Mouse (Mus musculus): Measurements from ENCODE around the gene Prkca. TPM values are rescaled to one million over a fixed set of nuclear protein-coding genes. Genes with fewer than 3 reads are reported as not detected.

Gene Prkca
- polyA plus RNA-seq, 1 experiment from 2014 or later: 4.5 TPM

DNA sequence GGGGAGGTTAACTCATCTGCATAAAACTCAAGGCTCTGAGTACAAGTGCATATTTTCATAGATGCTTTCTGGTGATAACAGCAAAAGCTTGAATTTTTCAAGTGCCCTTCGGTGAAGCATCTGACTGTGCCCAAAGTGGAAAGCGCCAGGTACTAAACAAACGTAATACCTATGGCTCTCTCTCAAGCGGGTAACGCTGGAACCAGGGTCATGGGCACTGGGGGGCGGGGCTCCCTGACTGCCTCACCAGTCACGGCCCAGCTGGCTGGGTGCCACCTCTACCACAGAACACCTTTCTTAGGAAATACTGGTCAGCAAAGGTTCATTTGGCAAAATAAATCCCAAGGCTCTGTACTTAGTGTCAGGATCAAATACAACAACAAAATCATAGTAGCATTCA lies 203.7 kb downstream of the Prkca start:
- H3K27me3 ChIP-seq (ENCODE audit: control insufficient read depth, insufficient read depth, low read length): no peaks in the 10 kb centered on the region
- 77% methylated on average over 7 of the region's 7 CpGs for WGBS
- no peak overlapping the region for H3K4me2 ChIP-seq
- DNase-seq (ENCODE audit: low spot score, missing footprints): no peak
- H3K4me3 ChIP-seq (ENCODE audit: low read depth, low read length): no peak overlapping the region
- no peak overlapping the region for H3K27ac ChIP-seq (ENCODE audit: low read depth, low read length)
- ATAC-seq (ENCODE audit: low FRiP score): no peak
- no peaks in the 10 kb centered on the region for H3K9me3 ChIP-seq (ENCODE audit: control insufficient read depth, low read length)
- H3K9ac ChIP-seq (ENCODE audit: low read length): no peak overlapping the region
- H3K36me3 ChIP-seq (ENCODE audit: control insufficient read depth, insufficient read depth, low read length): no peaks in the 10 kb centered on the region
- H3K4me1 ChIP-seq (ENCODE audit: control insufficient read depth, insufficient read depth, low read length): no peaks in the 10 kb centered on the region; the same call in 1 of the 2 replicates

GRCm38 (mm10) chr11:108136341-108136740 lies 207.4 kb downstream of the Prkca start:
- Histone ChIP-seq H3K36me3 (ENCODE audit: control insufficient read depth, insufficient read depth, low read length) (no peaks in the 10 kb centered on the region), H3K27me3 (ENCODE audit: control insufficient read depth, insufficient read depth, low read length) (no peaks in the 10 kb centered on the region), H3K27ac (ENCODE audit: low read depth, low read length) (no peak overlapping the region), H3K9ac (ENCODE audit: low read length) (no peak overlapping the region), H3K9me3 (ENCODE audit: control insufficient read depth, low read length) (no peaks in the 10 kb centered on the region), H3K4me2 (no peak overlapping the region), H3K4me3 (ENCODE audit: low read depth, low read length) (no peak overlapping the region), H3K4me1 (ENCODE audit: control insufficient read depth, insufficient read depth, low read length) (no peaks in the 10 kb centered on the region)
- 65% methylated on average over 3 of the region's 3 CpGs for WGBS
- ATAC-seq (ENCODE audit: low FRiP score): no peak
- DNase-seq (ENCODE audit: low spot score, missing footprints): no peak

- H3K9me3 ChIP-seq (ENCODE audit: control insufficient read depth, low read length): no peaks in the 10 kb centered on the region
- H3K4me1 ChIP-seq (ENCODE audit: control insufficient read depth, insufficient read depth, low read length): no peaks in the 10 kb centered on the region
- H3K9ac ChIP-seq (ENCODE audit: low read length): no peak overlapping the region
- no peak overlapping the region for H3K27ac ChIP-seq (ENCODE audit: low read depth, low read length)
- no peaks in the 10 kb centered on the region for H3K36me3 ChIP-seq (ENCODE audit: control insufficient read depth, insufficient read depth, low read length)
- DNase-seq (ENCODE audit: low spot score, missing footprints) (no peak), ATAC-seq (ENCODE audit: low FRiP score) (no peak)
- no peak overlapping the region for H3K4me2 ChIP-seq
- no peaks in the 10 kb centered on the region for H3K27me3 ChIP-seq (ENCODE audit: control insufficient read depth, insufficient read depth, low read length)
- no peak overlapping the region for H3K4me3 ChIP-seq (ENCODE audit: low read depth, low read length)
- 32% methylated on average over 4 of the region's 4 CpGs for WGBS
Measured at GRCm38 (mm10) chr11:108135407-108136159, 208.1 kb downstream of the Prkca start.

DNA sequence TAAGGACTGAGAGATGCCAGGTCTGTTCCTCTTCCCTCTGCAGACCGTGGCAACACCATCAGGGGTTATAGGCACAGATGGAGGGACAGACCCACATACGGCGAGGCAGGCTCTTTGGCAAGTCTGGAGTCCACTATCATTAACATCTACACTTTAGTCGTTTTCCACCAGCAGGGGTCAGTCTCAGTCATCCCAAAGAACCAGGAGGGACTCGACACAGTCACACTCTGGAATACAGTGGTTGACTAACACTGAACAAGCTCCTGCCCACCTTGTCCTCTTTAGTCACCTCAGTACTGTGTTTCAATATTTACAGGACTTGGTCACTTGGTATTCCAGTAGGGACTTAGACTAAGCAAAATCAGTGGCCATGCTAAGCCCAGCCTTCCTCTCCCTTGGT lies 215.1 kb downstream of the Prkca start:
- Histone ChIP-seq H3K27me3 (ENCODE audit: control insufficient read depth, insufficient read depth, low read length) (no peaks in the 10 kb centered on the region), H3K4me1 (ENCODE audit: control insufficient read depth, insufficient read depth, low read length) (peaks cover under 1% of the 10 kb centered on the region; the same call in 1 of the 2 replicates), H3K36me3 (ENCODE audit: control insufficient read depth, insufficient read depth, low read length) (no peaks in the 10 kb centered on the region), H3K4me3 (ENCODE audit: low read depth, low read length) (no peak overlapping the region), H3K9ac (ENCODE audit: low read length) (no peak overlapping the region), H3K9me3 (ENCODE audit: control insufficient read depth, low read length) (no peaks in the 10 kb centered on the region), H3K4me2 (no peak overlapping the region), H3K27ac (ENCODE audit: low read depth, low read length) (no peak overlapping the region)
- DNase-seq (ENCODE audit: low spot score, missing footprints) (peak; percentile 92), ATAC-seq (ENCODE audit: low FRiP score) (0 out of 2 replicates have a peak, but pooled peaks have one; percentile 55)
- 31% methylated on average over 5 of the region's 5 CpGs for WGBS

GRCm38 (mm10) chr11:108127908-108128307 lies 215.8 kb downstream of the Prkca start:
- no peak for DNase-seq (ENCODE audit: low spot score, missing footprints)
- Histone ChIP-seq H3K27me3 (ENCODE audit: control insufficient read depth, insufficient read depth, low read length) (no peaks in the 10 kb centered on the region), H3K4me2 (no peak overlapping the region), H3K4me3 (ENCODE audit: low read depth, low read length) (no peak overlapping the region), H3K9ac (ENCODE audit: low read length) (no peak overlapping the region), H3K9me3 (ENCODE audit: control insufficient read depth, low read length) (no peaks in the 10 kb centered on the region), H3K36me3 (ENCODE audit: control insufficient read depth, insufficient read depth, low read length) (no peaks in the 10 kb centered on the region), H3K27ac (ENCODE audit: low read depth, low read length) (no peak overlapping the region), H3K4me1 (ENCODE audit: control insufficient read depth, insufficient read depth, low read length) (peaks cover 4% of the 10 kb centered on the region; the same call in 1 of the 2 replicates)
- ATAC-seq (ENCODE audit: low FRiP score): no peak
- WGBS: 85% methylated on average over 5 of the region's 5 CpGs

DNA sequence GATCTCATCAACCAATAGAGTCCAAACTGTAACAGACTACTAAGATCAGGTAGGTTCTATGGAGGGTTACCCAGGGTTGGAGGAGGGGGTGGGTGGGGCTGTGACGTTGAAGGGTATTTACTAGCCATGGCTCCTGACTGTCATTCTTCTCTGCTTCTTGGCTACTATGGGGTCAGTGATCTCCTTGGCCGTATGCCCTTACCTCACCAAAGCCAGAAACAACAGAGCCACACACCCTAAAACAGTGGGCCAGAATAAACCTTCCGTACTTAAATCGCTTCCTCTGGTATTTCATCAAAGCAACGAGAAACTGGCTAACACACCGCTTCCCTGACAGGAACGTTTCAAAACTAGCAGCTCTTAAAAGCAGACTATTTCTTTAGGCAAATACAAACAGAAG lies 221.2 kb downstream of the Prkca start:
- DNase-seq (ENCODE audit: low spot score, missing footprints) (no peak), ATAC-seq (ENCODE audit: low FRiP score) (no peak)
- Histone ChIP-seq H3K27me3 (ENCODE audit: control insufficient read depth, insufficient read depth, low read length) (no peaks in the 10 kb centered on the region), H3K4me3 (ENCODE audit: low read depth, low read length) (no peak overlapping the region), H3K27ac (ENCODE audit: low read depth, low read length) (no peak overlapping the region), H3K4me2 (no peak overlapping the region), H3K9ac (ENCODE audit: low read length) (no peak overlapping the region), H3K4me1 (ENCODE audit: control insufficient read depth, insufficient read depth, low read length) (peaks cover 4% of the 10 kb centered on the region; the same call in 1 of the 2 replicates), H3K36me3 (ENCODE audit: control insufficient read depth, insufficient read depth, low read length) (no peaks in the 10 kb centered on the region), H3K9me3 (ENCODE audit: control insufficient read depth, low read length) (no peaks in the 10 kb centered on the region)
- 91% methylated on average over 7 of the region's 7 CpGs for WGBS

- Histone ChIP-seq H3K4me3 (ENCODE audit: low read depth, low read length) (no peak overlapping the region), H3K36me3 (ENCODE audit: control insufficient read depth, insufficient read depth, low read length) (no peaks in the 10 kb centered on the region), H3K4me1 (ENCODE audit: control insufficient read depth, insufficient read depth, low read length) (peaks cover 4% of the 10 kb centered on the region; the same call in 1 of the 2 replicates), H3K9me3 (ENCODE audit: control insufficient read depth, low read length) (no peaks in the 10 kb centered on the region), H3K27me3 (ENCODE audit: control insufficient read depth, insufficient read depth, low read length) (no peaks in the 10 kb centered on the region), H3K27ac (ENCODE audit: low read depth, low read length) (no peak overlapping the region), H3K4me2 (no peak overlapping the region), H3K9ac (ENCODE audit: low read length) (no peak overlapping the region)
- ATAC-seq (ENCODE audit: low FRiP score): no peak
- WGBS: 80% methylated on average over 5 of the region's 5 CpGs
- DNase-seq (ENCODE audit: low spot score, missing footprints): no peak
Measured at GRCm38 (mm10) chr11:108120708-108121107, 223.0 kb downstream of the Prkca start.

GRCm38 (mm10) chr11:108119785-108120184 lies 223.9 kb downstream of the Prkca start:
- H3K4me3 ChIP-seq (ENCODE audit: low read depth, low read length): no peak overlapping the region
- no peak overlapping the region for H3K27ac ChIP-seq (ENCODE audit: low read depth, low read length)
- H3K4me1 ChIP-seq (ENCODE audit: control insufficient read depth, insufficient read depth, low read length): peaks cover 4% of the 10 kb centered on the region; the same call in 1 of the 2 replicates
- no peak overlapping the region for H3K9ac ChIP-seq (ENCODE audit: low read length)
- DNase-seq (ENCODE audit: low spot score, missing footprints) (no peak), ATAC-seq (ENCODE audit: low FRiP score) (no peak)
- WGBS: 83% methylated on average over 3 of the region's 3 CpGs
- H3K9me3 ChIP-seq (ENCODE audit: control insufficient read depth, low read length): no peaks in the 10 kb centered on the region
- no peaks in the 10 kb centered on the region for H3K36me3 ChIP-seq (ENCODE audit: control insufficient read depth, insufficient read depth, low read length)
- no peak overlapping the region for H3K4me2 ChIP-seq
- H3K27me3 ChIP-seq (ENCODE audit: control insufficient read depth, insufficient read depth, low read length): no peaks in the 10 kb centered on the region

DNA sequence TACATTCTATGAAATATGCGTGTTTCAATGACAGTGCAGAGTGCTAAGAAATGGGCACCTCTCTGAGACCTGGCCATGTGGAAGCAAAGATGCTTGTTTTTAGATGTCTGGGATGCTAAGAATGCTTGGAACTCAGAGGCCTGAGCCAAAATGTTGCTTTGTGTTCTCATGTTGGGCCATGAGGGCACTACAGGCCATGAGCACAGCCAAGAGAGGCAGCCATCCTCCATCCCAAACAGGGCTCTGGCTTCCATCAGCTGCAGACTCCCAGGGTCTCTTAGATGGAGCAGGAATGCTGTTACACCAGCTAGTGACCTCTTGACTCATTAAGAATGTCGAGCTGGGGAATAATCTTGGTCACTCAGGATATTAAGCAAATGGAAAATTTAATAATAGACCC lies 224.9 kb downstream of the Prkca start:
- H3K4me1 ChIP-seq (ENCODE audit: control insufficient read depth, insufficient read depth, low read length): peaks cover 4% of the 10 kb centered on the region; the same call in 1 of the 2 replicates
- DNase-seq (ENCODE audit: low spot score, missing footprints): no peak
- H3K27ac ChIP-seq (ENCODE audit: low read depth, low read length): no peak overlapping the region
- no peaks in the 10 kb centered on the region for H3K27me3 ChIP-seq (ENCODE audit: control insufficient read depth, insufficient read depth, low read length)
- no peak for ATAC-seq (ENCODE audit: low FRiP score)
- H3K9ac ChIP-seq (ENCODE audit: low read length): no peak overlapping the region
- no peaks in the 10 kb centered on the region for H3K9me3 ChIP-seq (ENCODE audit: control insufficient read depth, low read length)
- no peak overlapping the region for H3K4me3 ChIP-seq (ENCODE audit: low read depth, low read length)
- WGBS: 76% methylated on average over 2 of the region's 2 CpGs
- H3K4me2 ChIP-seq: no peak overlapping the region
- no peaks in the 10 kb centered on the region for H3K36me3 ChIP-seq (ENCODE audit: control insufficient read depth, insufficient read depth, low read length)

Measured in midbrain, embryonic 11.5 days (tissue).